Mouse (Mus musculus) stomach, embryonic 15.5 days (tissue): Measurements from ENCODE around the gene Vamp1. TPM values are rescaled to one million over a fixed set of nuclear protein-coding genes. Genes with fewer than 3 reads are reported as not detected.
"Not testable (repeated sequence)": the region's sequence is repeated elsewhere in the genome, so short reads cannot be mapped to it uniquely, and the experiment has no call there.

ENCODE experiments used
- ATAC-seq: fragments of 200-750 bp; cut with Nextera tagmentation; 2 replicates; pipeline ENCODE4 v1.8.0; 2017; ENCODE audit warnings: low read depth, moderate number of reproducible peaks, moderate TSS enrichment; ENCODE audit not compliant: insufficient read depth, low FRiP score
- H3K27ac ChIP-seq: fragments of 300-500 bp; sonication (generic); 2 replicates; pipeline ENCODE4 v1.5.1; 2015; ENCODE audit warnings: mild to moderate bottlenecking, inconsistent platforms
- H3K27me3 ChIP-seq: fragments of 300-500 bp; sonication (generic); replicated peaks from 2 replicates; pipeline ENCODE4 v1.6.1; 2015; ENCODE audit warnings: inconsistent platforms
- H3K36me3 ChIP-seq: fragments of 300-500 bp; sonication (generic); 2 replicates; pipeline ENCODE4 v1.6.1; 2015; ENCODE audit warnings: inconsistent platforms
- H3K4me1 ChIP-seq: fragments of 300-500 bp; sonication (generic); 2 replicates; pipeline ENCODE4 v1.6.1; 2015; ENCODE audit warnings: inconsistent platforms
- H3K4me2 ChIP-seq: fragments of 300-500 bp; sonication (generic); 2 replicates; pipeline ENCODE4 v1.6.1; 2015; ENCODE audit warnings: mild to moderate bottlenecking, inconsistent platforms
- H3K4me3 ChIP-seq: fragments of 300-500 bp; sonication (generic); replicated peaks from 2 replicates; pipeline ENCODE4 v1.5.1; 2015; ENCODE audit warnings: inconsistent platforms
- H3K9ac ChIP-seq: fragments of 300-500 bp; sonication (generic); 2 replicates; pipeline ENCODE4 v1.6.1; 2015; ENCODE audit warnings: inconsistent platforms
- H3K9me3 ChIP-seq: fragments of 300-500 bp; sonication (generic); 2 replicates; pipeline ENCODE4 v1.6.1; 2016; ENCODE audit warnings: inconsistent platforms
- WGBS: fragments of 180-500 bp; shearing (Covaris S2); methylation state at CpG from one replicate; pipeline ENCODE4 v1.1.7; 2015; 5-methylcytosine and 5-hydroxymethylcytosine counted together
- polyA plus RNA-seq: library from polyadenylated mRNA; unstranded; fragments of >200 nt; fragmentation: Nextera tagmentation; extraction: Ambion mirVana; gene quantifications from 2 replicates; pipeline ENCODE4 v1.2.1, GENCODE M21; 2015

The Vamp1 gene
- polyA plus RNA-seq, 1 experiment from 2014 or later, result 6.0 TPM

DNA sequence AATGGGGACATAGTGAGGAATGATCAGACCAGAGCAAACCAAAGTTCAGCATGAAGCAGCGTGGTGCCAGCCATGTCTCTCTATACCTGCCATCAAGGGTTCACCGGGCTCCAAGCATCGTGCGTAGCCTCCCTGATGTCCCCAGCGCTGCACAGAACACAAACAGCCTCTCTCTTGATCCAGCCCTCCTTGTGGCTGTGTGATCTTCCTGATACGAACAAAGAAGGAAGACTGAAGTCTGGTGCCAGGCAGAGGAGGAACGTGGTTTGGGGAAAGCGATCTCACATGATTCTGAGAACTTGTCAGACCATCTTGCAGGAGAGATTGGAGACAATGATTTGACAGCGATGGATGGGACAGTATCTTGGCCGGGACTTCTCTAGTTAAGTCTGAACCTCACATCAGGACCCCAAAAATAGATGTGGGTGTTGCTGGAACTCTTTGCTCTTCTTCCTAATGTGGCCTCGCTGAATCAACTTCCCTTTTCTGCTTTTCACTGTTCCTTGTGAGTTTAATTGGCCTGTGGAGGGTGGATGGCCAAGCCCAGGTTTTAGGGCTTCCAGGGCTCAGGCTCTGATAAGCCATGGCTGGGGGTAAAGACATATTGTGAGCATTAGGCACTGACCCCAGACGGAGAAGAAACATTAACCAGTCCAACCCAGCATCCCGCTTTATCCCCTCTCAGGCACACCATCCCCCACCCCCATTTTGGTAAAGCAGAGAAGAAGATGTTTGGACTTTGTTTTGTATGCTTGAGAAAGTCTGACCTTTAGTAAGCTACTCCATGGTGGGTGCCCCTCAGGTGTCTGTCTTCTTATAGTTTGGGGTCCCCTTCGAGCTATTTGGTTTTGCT, 38.7 kb downstream of the Vamp1 start:
- H3K4me1 ChIP-seq, result no peaks in the 10 kb centered on the region
- no peaks in the 10 kb centered on the region for H3K9me3 ChIP-seq
- no peak overlapping the region for H3K4me2 ChIP-seq
- no peak overlapping the region for H3K27ac ChIP-seq
- H3K27me3 ChIP-seq, result no peaks in the 10 kb centered on the region
- WGBS, result 73% methylated on average over 14 of the region's 14 CpGs
- no peak overlapping the region for H3K9ac ChIP-seq
- ATAC-seq, result no peak
- no peak overlapping the region for H3K4me3 ChIP-seq
- no peaks in the 10 kb centered on the region for H3K36me3 ChIP-seq

GRCm38 (mm10) chr6:125255516-125256044, 40.2 kb downstream of the Vamp1 start:
- no peak overlapping the region for H3K4me2 ChIP-seq
- H3K27me3 ChIP-seq, result no peaks in the 10 kb centered on the region
- no peak for ATAC-seq
- no peaks in the 10 kb centered on the region for H3K36me3 ChIP-seq
- no peaks in the 10 kb centered on the region for H3K4me1 ChIP-seq
- H3K27ac ChIP-seq, result no peak overlapping the region
- 78% methylated on average over 7 of the region's 7 CpGs for WGBS
- H3K9ac ChIP-seq, result no peak overlapping the region
- H3K9me3 ChIP-seq, result no peaks in the 10 kb centered on the region
- no peak overlapping the region for H3K4me3 ChIP-seq

DNA sequence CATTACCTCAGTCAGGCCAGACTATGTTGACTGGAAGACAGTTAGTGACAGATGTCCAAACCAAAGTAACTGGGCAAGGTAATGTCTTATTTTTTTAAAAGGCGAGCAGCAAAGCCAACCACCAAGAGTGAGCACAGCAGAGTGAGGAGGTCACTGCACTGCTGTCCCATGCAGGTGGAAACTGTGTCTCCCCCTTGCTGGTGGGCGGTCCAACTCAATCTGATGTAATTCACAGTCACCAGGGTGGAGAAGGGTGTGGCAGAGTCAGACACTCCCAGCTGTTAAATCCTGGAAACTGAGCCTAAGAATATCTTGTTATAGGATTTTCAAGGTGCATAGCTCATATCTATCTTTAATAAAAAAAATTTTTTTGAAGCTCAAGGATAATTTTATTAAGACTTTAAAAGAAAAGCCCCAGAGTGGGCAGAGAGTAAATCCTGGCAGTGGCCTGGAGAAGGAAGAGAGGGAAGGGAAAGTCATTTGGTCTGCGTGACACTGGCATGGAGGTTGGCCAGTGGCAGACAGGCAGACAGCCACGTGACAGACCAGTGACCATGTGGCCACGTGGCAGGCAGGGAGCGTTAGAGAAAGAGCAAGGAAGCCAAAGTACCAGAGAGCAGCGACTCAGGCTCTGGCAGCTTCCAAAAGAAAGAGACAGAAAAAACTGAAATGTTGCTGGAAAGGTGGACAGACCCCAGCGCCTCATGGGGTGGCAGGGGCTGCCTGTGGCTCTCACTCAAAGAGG, 41.0 kb downstream of the Vamp1 start:
- ATAC-seq, result no peak
- H3K27ac ChIP-seq, result no peak overlapping the region
- no peaks in the 10 kb centered on the region for H3K9me3 ChIP-seq

DNA sequence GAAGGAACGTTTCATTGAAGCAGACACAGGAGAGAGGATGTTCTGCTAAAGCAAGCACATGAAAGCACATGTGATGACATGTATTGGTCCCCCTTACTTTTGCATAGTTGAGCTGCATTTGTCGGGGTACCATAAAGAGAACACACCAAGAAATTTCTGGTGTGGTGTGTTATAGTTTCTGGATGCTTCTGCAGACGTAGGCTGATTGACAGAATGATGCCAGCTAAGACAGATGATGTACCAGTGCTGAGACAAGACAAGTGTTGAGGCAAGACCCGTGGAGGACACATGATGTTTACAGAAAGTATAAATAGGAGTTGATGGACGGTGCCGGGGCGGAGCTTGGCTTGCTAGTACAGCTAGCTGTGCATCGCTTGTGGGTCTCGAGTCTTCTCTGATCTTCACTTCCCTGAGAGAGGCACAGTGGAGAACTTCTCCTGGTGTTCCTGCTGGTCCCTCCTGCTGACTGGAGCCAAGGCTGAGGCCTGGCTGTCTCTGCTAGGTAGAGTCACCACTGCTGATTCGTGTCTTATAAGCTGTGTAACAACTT, 44.7 kb downstream of the Vamp1 start:
- H3K36me3 ChIP-seq, result no peaks in the 10 kb centered on the region
- no peak overlapping the region for H3K4me3 ChIP-seq
- ATAC-seq, result no peak
- WGBS, result 63% methylated on average over 10 of the region's 10 CpGs
- no peak overlapping the region for H3K4me2 ChIP-seq
- no peak overlapping the region for H3K27ac ChIP-seq
- H3K4me1 ChIP-seq, result no peaks in the 10 kb centered on the region
- H3K27me3 ChIP-seq, result no peaks in the 10 kb centered on the region
- no peak overlapping the region for H3K9ac ChIP-seq
- no peaks in the 10 kb centered on the region for H3K9me3 ChIP-seq

More for the DNA sequence above, 41.0 kb downstream of the Vamp1 start:
- Histone ChIP-seq H3K4me3 (no peak overlapping the region), H3K9ac (no peak overlapping the region), H3K4me1 (no peaks in the 10 kb centered on the region), H3K27me3 (no peaks in the 10 kb centered on the region), H3K4me2 (no peak overlapping the region), H3K36me3 (no peaks in the 10 kb centered on the region)
- 75% methylated on average over 8 of the region's 8 CpGs for WGBS

DNA sequence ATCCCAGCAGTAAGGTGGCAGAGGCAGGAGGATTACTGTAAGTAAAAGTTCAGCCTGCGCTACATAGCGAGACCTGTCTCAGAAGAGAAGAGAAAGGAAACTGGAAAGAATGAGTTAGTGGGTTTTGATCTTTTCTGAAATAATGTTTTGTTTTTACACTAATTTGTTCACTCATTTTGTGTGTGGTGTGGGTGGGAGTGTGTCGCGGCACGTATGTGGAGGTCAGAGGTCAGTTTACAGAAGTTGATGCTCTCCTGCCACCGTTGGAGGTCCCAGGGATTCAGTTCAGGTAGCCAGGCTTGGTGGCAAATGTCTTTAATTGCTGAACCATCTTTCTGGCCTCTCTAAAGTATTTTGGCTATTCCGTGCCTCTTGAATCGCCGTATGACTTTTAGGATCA, 48.9 kb downstream of the Vamp1 start:
- Histone ChIP-seq H3K27me3 (no peaks in the 10 kb centered on the region), H3K36me3 (no peaks in the 10 kb centered on the region), H3K4me1 (no peaks in the 10 kb centered on the region), H3K9me3 (no peaks in the 10 kb centered on the region), H3K4me2 (no peak overlapping the region), H3K4me3 (no peak overlapping the region), H3K9ac (no peak overlapping the region), H3K27ac (no peak overlapping the region)
- WGBS, result 73% methylated on average over 9 of the region's 9 CpGs
- ATAC-seq, result no peak

DNA sequence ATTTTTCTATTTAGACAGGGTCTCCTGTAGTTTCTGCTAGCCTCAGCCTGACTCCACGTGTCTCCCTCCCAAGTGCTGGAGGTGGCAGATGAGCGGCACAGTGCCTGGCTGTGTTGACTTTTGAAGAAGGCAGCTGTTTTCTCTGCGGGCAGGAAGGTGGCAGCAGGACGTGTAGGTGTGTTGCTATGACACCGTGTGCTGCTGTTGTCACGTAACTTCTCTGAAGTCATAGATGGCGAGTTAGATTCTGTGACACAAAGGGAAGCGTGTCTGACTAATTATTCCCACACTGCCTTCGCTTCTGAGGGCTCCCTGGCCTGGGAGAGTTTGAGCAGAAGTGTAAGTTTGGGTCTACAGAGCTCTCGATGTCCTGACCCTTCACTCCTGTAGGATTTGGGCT, 49.9 kb downstream of the Vamp1 start:
- H3K27me3 ChIP-seq, result no peaks in the 10 kb centered on the region
- H3K36me3 ChIP-seq, result no peaks in the 10 kb centered on the region
- H3K4me3 ChIP-seq, result no peak overlapping the region
- H3K9me3 ChIP-seq, result no peaks in the 10 kb centered on the region
- H3K4me2 ChIP-seq, result no peak overlapping the region
- H3K9ac ChIP-seq, result no peak overlapping the region
- ATAC-seq, result no peak
- WGBS, result 44% methylated on average over 10 of the region's 10 CpGs
- no peaks in the 10 kb centered on the region for H3K4me1 ChIP-seq
- H3K27ac ChIP-seq, result no peak overlapping the region

DNA sequence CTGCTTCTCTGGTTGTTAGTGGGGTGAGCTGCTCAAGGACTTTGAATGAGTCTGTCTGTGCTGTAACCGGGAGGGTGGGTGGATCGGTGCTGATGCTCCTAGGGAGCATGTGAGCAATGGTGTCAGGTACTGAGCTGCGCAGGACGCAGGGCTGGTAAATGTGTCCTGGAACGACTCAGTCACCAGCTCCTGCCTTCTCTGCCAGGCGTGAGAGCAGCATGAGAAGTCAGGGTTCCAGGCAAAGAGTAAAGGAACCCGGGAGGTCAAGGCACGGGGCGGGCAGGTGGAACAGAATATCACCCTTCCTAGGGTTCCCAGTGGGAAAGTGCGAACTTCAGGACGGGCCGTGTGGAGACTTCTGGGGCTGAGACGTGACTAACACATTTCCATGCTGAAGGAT, 50.7 kb downstream of the Vamp1 start:
- H3K4me2 ChIP-seq, result no peak overlapping the region
- ATAC-seq, result no peak
- no peak overlapping the region for H3K9ac ChIP-seq
- no peaks in the 10 kb centered on the region for H3K27me3 ChIP-seq
- H3K4me3 ChIP-seq, result no peak overlapping the region
- no peak overlapping the region for H3K27ac ChIP-seq
- H3K9me3 ChIP-seq, result no peaks in the 10 kb centered on the region
- no peaks in the 10 kb centered on the region for H3K4me1 ChIP-seq
- 71% methylated on average over 13 of the region's 13 CpGs for WGBS
- H3K36me3 ChIP-seq, result no peaks in the 10 kb centered on the region

DNA sequence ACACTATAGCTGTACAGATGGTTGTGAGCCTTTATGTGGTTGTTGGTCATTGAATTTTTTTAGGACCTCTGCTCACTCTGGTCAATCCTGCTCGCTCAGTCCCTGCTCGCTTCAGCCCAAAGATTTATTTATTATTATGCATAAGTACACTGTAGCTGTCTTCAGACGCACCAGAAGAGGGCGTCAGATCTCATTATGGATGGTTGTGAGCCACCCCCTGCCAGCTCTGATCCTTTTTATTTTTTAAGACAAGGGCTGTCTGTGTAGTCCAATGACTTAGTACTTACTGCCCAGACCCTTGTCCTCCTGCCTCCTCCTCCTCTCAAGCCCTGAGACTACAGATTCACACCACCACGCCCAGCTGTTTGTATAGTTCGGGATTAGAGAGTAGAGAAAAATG, 51.2 kb downstream of the Vamp1 start:
- H3K4me1 ChIP-seq, H3K4me3 ChIP-seq, H3K4me2 ChIP-seq, ATAC-seq, H3K36me3 ChIP-seq, H3K27me3 ChIP-seq, H3K9me3 ChIP-seq, H3K9ac ChIP-seq, H3K27ac ChIP-seq: not testable (repeated sequence)
- WGBS, result 59% methylated on average over 6 of the region's 6 CpGs

DNA sequence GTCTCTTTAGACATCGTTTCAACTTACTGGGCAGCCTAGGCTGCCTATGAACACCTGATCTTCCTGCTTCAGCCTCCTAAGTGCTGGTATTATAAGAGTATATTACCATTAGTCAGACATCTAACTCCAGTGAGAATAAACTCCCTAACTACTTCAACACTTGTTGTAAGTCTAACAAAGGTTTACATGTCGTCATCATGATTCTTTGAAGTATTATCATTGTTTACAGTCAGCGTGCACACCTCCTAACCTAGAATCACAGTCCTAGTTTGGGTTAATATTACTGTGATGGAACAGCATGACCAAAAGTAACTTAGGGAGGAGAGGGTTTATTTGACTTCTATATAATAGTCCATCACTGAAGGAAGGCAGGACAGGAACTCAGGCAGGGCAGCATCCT, 52.1 kb downstream of the Vamp1 start:
- Histone ChIP-seq H3K36me3 (no peaks in the 10 kb centered on the region), H3K4me3 (no peak overlapping the region), H3K9me3 (no peaks in the 10 kb centered on the region), H3K27ac (no peak overlapping the region), H3K9ac (no peak overlapping the region), H3K27me3 (no peaks in the 10 kb centered on the region), H3K4me1 (peaks cover 3% of the 10 kb centered on the region; the same call in 1 of the 2 replicates), H3K4me2 (no peak overlapping the region)
- ATAC-seq, result no peak
- 69% methylated on average over 3 of the region's 3 CpGs for WGBS

- no peak overlapping the region for H3K4me3 ChIP-seq
- peaks cover 3% of the 10 kb centered on the region; the same call in 1 of the 2 replicates for H3K4me1 ChIP-seq
- H3K27me3 ChIP-seq, result 0 out of 2 replicates have a peak, but pooled peaks cover 5% of the 10 kb centered on the region
- ATAC-seq, result no peak
- H3K9me3 ChIP-seq, result no peaks in the 10 kb centered on the region
- H3K36me3 ChIP-seq, result no peaks in the 10 kb centered on the region
- no peak overlapping the region for H3K9ac ChIP-seq
- no peak overlapping the region for H3K27ac ChIP-seq
- WGBS, result 37% methylated on average over 6 of the region's 6 CpGs
- H3K4me2 ChIP-seq, result no peak overlapping the region
Measured at GRCm38 (mm10) chr6:125268799-125269198, 53.4 kb downstream of the Vamp1 start.

- peak; percentile 79; the same call in 1 of the 2 replicates for ATAC-seq
- Histone ChIP-seq H3K27me3 (0 out of 2 replicates have a peak, but pooled peaks cover 5% of the 10 kb centered on the region), H3K27ac (no peak overlapping the region), H3K4me2 (peak overlapping the region; percentile 53), H3K9me3 (no peaks in the 10 kb centered on the region), H3K9ac (no peak overlapping the region), H3K4me1 (peaks cover 3% of the 10 kb centered on the region; the same call in 1 of the 2 replicates), H3K36me3 (no peaks in the 10 kb centered on the region), H3K4me3 (peak overlapping the region; percentile 11; the same call in 1 of the 2 replicates)
- WGBS, result 17% methylated on average over 17 of the region's 17 CpGs
Measured at GRCm38 (mm10) chr6:125271455-125272227, 56.3 kb downstream of the Vamp1 start.
